Mouse (Mus musculus) embryonic facial prominence, embryonic 13.5 days (tissue): ENCODE measurements around the gene Ehd1. TPM values are rescaled to one million over a fixed set of nuclear protein-coding genes. Genes with fewer than 3 reads are reported as not detected.
"Not testable (repeated sequence)": the region's sequence is repeated elsewhere in the genome, so short reads cannot be mapped to it uniquely, and the experiment has no call there.

Experiments
- ATAC-seq: fragments of 200-750 bp; cut with Nextera tagmentation; 2 replicates; pipeline ENCODE4 v1.8.0; 2017; ENCODE audit warnings: low read depth; ENCODE audit not compliant: insufficient number of reproducible peaks, insufficient read depth, low FRiP score, low TSS enrichment
- H3K27ac ChIP-seq: fragments of 300-500 bp; sonication (generic); 2 replicates; pipeline ENCODE4 v1.5.1; 2015; ENCODE audit warnings: moderate library complexity, mild to moderate bottlenecking, inconsistent platforms
- H3K27me3 ChIP-seq: fragments of 300-500 bp; sonication (generic); 2 replicates; pipeline ENCODE4 v1.6.1; 2015; ENCODE audit warnings: mild to moderate bottlenecking, inconsistent platforms
- H3K36me3 ChIP-seq: fragments of 300-500 bp; sonication (generic); 2 replicates; pipeline ENCODE4 v1.6.1; 2015; ENCODE audit warnings: mild to moderate bottlenecking, inconsistent platforms
- H3K4me1 ChIP-seq: fragments of 300-500 bp; sonication (generic); 2 replicates; pipeline ENCODE4 v1.6.1; 2015; ENCODE audit warnings: inconsistent platforms
- H3K4me2 ChIP-seq: fragments of 300-500 bp; sonication (generic); 2 replicates; pipeline ENCODE4 v1.6.1; 2015; ENCODE audit warnings: moderate library complexity, mild to moderate bottlenecking, inconsistent platforms
- H3K4me3 ChIP-seq: fragments of 300-500 bp; sonication (generic); 2 replicates; pipeline ENCODE4 v1.5.1; 2015; ENCODE audit warnings: mild to moderate bottlenecking, inconsistent platforms
- H3K9ac ChIP-seq: fragments of 300-500 bp; sonication (generic); 2 replicates; pipeline ENCODE4 v1.6.1; 2015; ENCODE audit warnings: mild to moderate bottlenecking, inconsistent platforms
- H3K9me3 ChIP-seq: fragments of 300-500 bp; sonication (generic); 2 replicates; pipeline ENCODE4 v1.6.1; 2016; ENCODE audit warnings: inconsistent platforms
- WGBS: fragments of 180-500 bp; shearing (Covaris S2); methylation state at CpG from one replicate; pipeline ENCODE4 v1.1.7; 2015; ENCODE audit warnings: mixed read lengths; 5-methylcytosine and 5-hydroxymethylcytosine counted together
- polyA plus RNA-seq: library from polyadenylated mRNA; unstranded; fragments of >200 nt; fragmentation: Nextera tagmentation; extraction: Ambion mirVana; gene quantifications from 2 replicates; pipeline ENCODE4 v1.2.1, GENCODE M21; 2015

Gene Ehd1
- polyA plus RNA-seq, 1 experiment from 2014 or later: 64.7 TPM

- no peaks in the 10 kb centered on the region for H3K27me3 ChIP-seq
- peak overlapping the region; percentile 81 for H3K27ac ChIP-seq
- H3K4me3 ChIP-seq: peak overlapping the region; percentile 62
- no peak for ATAC-seq
- 55% methylated on average over 8 of the region's 8 CpGs for WGBS
- H3K4me2 ChIP-seq: peak overlapping the region; percentile 70
- peaks cover 32% of the 10 kb centered on the region for H3K4me1 ChIP-seq
- no peaks in the 10 kb centered on the region for H3K9me3 ChIP-seq
- H3K36me3 ChIP-seq: peaks cover 16% of the 10 kb centered on the region
- H3K9ac ChIP-seq: peak overlapping the region; percentile 79
These were observed 29.1 kb downstream of the Ehd1 start for GRCm38 (mm10) chr19:6305517-6306115.

GRCm38 (mm10) chr19:6306137-6306551 lies 29.6 kb downstream of the Ehd1 start, which contains the start of gene Cdc42bpg:
Cdc42bpg (plus strand) TSS chr19:6306456.
- peak within 1 kb of the TSS; percentile 62 for H3K4me3 ChIP-seq
- H3K9me3 ChIP-seq: no peaks in the 10 kb centered on the region
- H3K27me3 ChIP-seq: no peaks in the 10 kb centered on the region
- peak within 1 kb of the TSS; percentile 79 for H3K9ac ChIP-seq
- H3K27ac ChIP-seq: peak within 1 kb of the TSS; percentile 81
- H3K4me2 ChIP-seq: peak within 1 kb of the TSS; percentile 70
- peak; percentile 76 for ATAC-seq
- peaks cover 19% of the 10 kb centered on the region for H3K36me3 ChIP-seq
- peaks cover 32% of the 10 kb centered on the region for H3K4me1 ChIP-seq
- WGBS: under 1% methylated on average over 34 of the region's 38 CpGs

- H3K4me1 ChIP-seq: peaks cover 32% of the 10 kb centered on the region
- H3K27ac ChIP-seq: peak overlapping the region; percentile 48; the same call in 1 of the 2 replicates
- H3K9me3 ChIP-seq: no peaks in the 10 kb centered on the region
- H3K4me2 ChIP-seq: peak overlapping the region; percentile 70
- peak overlapping the region; percentile 79 for H3K9ac ChIP-seq
- H3K36me3 ChIP-seq: peaks cover 21% of the 10 kb centered on the region
- 1% methylated on average over 34 of the region's 34 CpGs for WGBS
- ATAC-seq: peak; percentile 29
- H3K27me3 ChIP-seq: no peaks in the 10 kb centered on the region
- H3K4me3 ChIP-seq: peak overlapping the region; percentile 62
These were observed 30.1 kb downstream of the Ehd1 start for GRCm38 (mm10) chr19:6306586-6306985.

GRCm38 (mm10) chr19:6307733-6308531 lies 31.4 kb downstream of the Ehd1 start:
- Histone ChIP-seq H3K27ac (no peak overlapping the region; the same call in 1 of the 2 replicates), H3K9me3 (no peaks in the 10 kb centered on the region), H3K36me3 (peaks cover 31% of the 10 kb centered on the region), H3K4me1 (peaks cover 23% of the 10 kb centered on the region; the same call in 1 of the 2 replicates), H3K4me2 (peak overlapping the region; percentile 70), H3K27me3 (no peaks in the 10 kb centered on the region), H3K9ac (peak overlapping the region; percentile 79), H3K4me3 (peak overlapping the region; percentile 62)
- WGBS: 80% methylated on average over 9 of the region's 9 CpGs
- ATAC-seq: no peak

GRCm38 (mm10) chr19:6310181-6310580 lies 33.7 kb downstream of the Ehd1 start:
- H3K9ac ChIP-seq: no peak overlapping the region
- H3K9me3 ChIP-seq: no peaks in the 10 kb centered on the region
- no peaks in the 10 kb centered on the region for H3K27me3 ChIP-seq
- H3K27ac ChIP-seq: no peak overlapping the region
- H3K36me3 ChIP-seq: peaks cover 53% of the 10 kb centered on the region
- 88% methylated on average over 5 of the region's 5 CpGs for WGBS
- H3K4me2 ChIP-seq: no peak overlapping the region
- no peak for ATAC-seq
- H3K4me1 ChIP-seq: peaks cover 23% of the 10 kb centered on the region; the same call in 1 of the 2 replicates
- no peak overlapping the region for H3K4me3 ChIP-seq

GRCm38 (mm10) chr19:6311783-6312182 lies 35.3 kb downstream of the Ehd1 start:
- WGBS: 84% methylated on average over 3 of the region's 3 CpGs
- not testable (repeated sequence) for H3K4me3 ChIP-seq, H3K4me2 ChIP-seq, H3K9ac ChIP-seq, H3K27ac ChIP-seq, ATAC-seq, H3K27me3 ChIP-seq, H3K9me3 ChIP-seq
- Histone ChIP-seq H3K4me1 (peaks cover 14% of the 10 kb centered on the region; the same call in 1 of the 2 replicates), H3K36me3 (peaks cover 69% of the 10 kb centered on the region)

- H3K9me3 ChIP-seq: no peaks in the 10 kb centered on the region
- no peaks in the 10 kb centered on the region for H3K27me3 ChIP-seq
- peaks cover 2% of the 10 kb centered on the region; the same call in 1 of the 2 replicates for H3K4me1 ChIP-seq
- H3K4me2 ChIP-seq: no peak overlapping the region
- H3K4me3 ChIP-seq: no peak overlapping the region
- H3K36me3 ChIP-seq: peaks cover 89% of the 10 kb centered on the region
- 91% methylated on average over 8 of the region's 8 CpGs for WGBS
- ATAC-seq: no peak
- no peak overlapping the region; the same call in 1 of the 2 replicates for H3K9ac ChIP-seq
- H3K27ac ChIP-seq: no peak overlapping the region
These were observed 37.3 kb downstream of the Ehd1 start for GRCm38 (mm10) chr19:6313796-6314195.

- Histone ChIP-seq H3K4me3 (no peak overlapping the region), H3K4me2 (no peak overlapping the region), H3K9me3 (no peaks in the 10 kb centered on the region), H3K36me3 (peaks cover 96% of the 10 kb centered on the region), H3K9ac (no peak overlapping the region), H3K27me3 (no peaks in the 10 kb centered on the region), H3K4me1 (no peaks in the 10 kb centered on the region), H3K27ac (no peak overlapping the region)
- 81% methylated on average over 8 of the region's 8 CpGs for WGBS
- no peak for ATAC-seq
These were observed 38.0 kb downstream of the Ehd1 start for GRCm38 (mm10) chr19:6314513-6314912.

- H3K4me2 ChIP-seq: no peak overlapping the region
- H3K4me1 ChIP-seq: no peaks in the 10 kb centered on the region
- H3K27me3 ChIP-seq: no peaks in the 10 kb centered on the region
- ATAC-seq: no peak
- no peak overlapping the region for H3K27ac ChIP-seq
- WGBS: 74% methylated on average over 14 of the region's 14 CpGs
- H3K9ac ChIP-seq: peak overlapping the region; percentile 32; the same call in 1 of the 2 replicates
- no peak overlapping the region for H3K4me3 ChIP-seq
- H3K9me3 ChIP-seq: no peaks in the 10 kb centered on the region
- peaks cover 97% of the 10 kb centered on the region for H3K36me3 ChIP-seq
These were observed 39.0 kb downstream of the Ehd1 start for GRCm38 (mm10) chr19:6315573-6315972.

- no peak overlapping the region for H3K4me2 ChIP-seq
- H3K9me3 ChIP-seq: no peaks in the 10 kb centered on the region
- H3K4me1 ChIP-seq: no peaks in the 10 kb centered on the region
- 0 out of 2 replicates have a peak overlapping the region, but pooled peaks have one; percentile 21 for H3K9ac ChIP-seq
- H3K27me3 ChIP-seq: no peaks in the 10 kb centered on the region
- no peak overlapping the region for H3K27ac ChIP-seq
- peaks cover 97% of the 10 kb centered on the region for H3K36me3 ChIP-seq
- 90% methylated on average over 12 of the region's 12 CpGs for WGBS
- H3K4me3 ChIP-seq: no peak overlapping the region
- ATAC-seq: no peak
These were observed 41.6 kb downstream of the Ehd1 start for GRCm38 (mm10) chr19:6318145-6318544.

- peaks cover 84% of the 10 kb centered on the region for H3K36me3 ChIP-seq
- ATAC-seq: no peak
- no peaks in the 10 kb centered on the region for H3K9me3 ChIP-seq
These were observed 44.8 kb downstream of the Ehd1 start for GRCm38 (mm10) chr19:6321358-6321757.

More at GRCm38 (mm10) chr19:6321358-6321757, 44.8 kb downstream of the Ehd1 start:
- Histone ChIP-seq H3K4me1 (no peaks in the 10 kb centered on the region), H3K4me2 (no peak overlapping the region), H3K4me3 (no peak overlapping the region), H3K9ac (no peak overlapping the region), H3K27me3 (no peaks in the 10 kb centered on the region), H3K27ac (no peak overlapping the region)
- WGBS: 84% methylated on average over 8 of the region's 8 CpGs
